Mouse (Mus musculus) liver, embryonic 14.5 days (tissue): Measurements from ENCODE around the gene Pnpla1. TPM values are rescaled to one million over a fixed set of nuclear protein-coding genes. Genes with fewer than 3 reads are reported as not detected.

Experiments used
- ATAC-seq: fragments of 200-750 bp; cut with Nextera tagmentation; 2 replicates; pipeline ENCODE4 v1.8.0; 2017; ENCODE audit warnings: moderate number of reproducible peaks, mild to moderate bottlenecking, moderate library complexity; ENCODE audit not compliant: insufficient read depth
- DNase-seq, 3 experiments: peaks; one replicate each; pipeline ENCODE4 v3.0.0-alpha.2; 2012 to 2013; ENCODE audit warnings: low read depth in 3 of 3, low spot score in 3 of 3
- H3K27ac ChIP-seq: fragments of 300-500 bp; sonication (generic); 2 replicates; pipeline ENCODE4 v1.5.1; 2014; ENCODE audit warnings: moderate library complexity, mild to moderate bottlenecking, control low read depth, inconsistent platforms
- H3K27me3 ChIP-seq: fragments of 300-500 bp; sonication (generic); 2 replicates; pipeline ENCODE4 v1.6.1; 2014; ENCODE audit warnings: mild to moderate bottlenecking, low read length, moderate library complexity; ENCODE audit not compliant: control insufficient read depth, insufficient read depth
- H3K36me3 ChIP-seq: fragments of 300-500 bp; sonication (generic); replicated peaks from 2 replicates; pipeline ENCODE4 v1.6.1; 2014; ENCODE audit warnings: low read depth; ENCODE audit not compliant: control insufficient read depth, insufficient read depth
- H3K4me1 ChIP-seq, 2 experiments: fragments of 200-500 bp in 1 of 2; fragments of 300-500 bp in 1 of 2; sonication (generic) in 1 of 2; replicated peaks; 2 replicates each; pipeline ENCODE4 v1.6.1; 2012 to 2014; ENCODE audit warnings: antibody characterized with exemption in 1 of 2, inconsistent platforms in 1 of 2, low read length in 1 of 2; ENCODE audit not compliant: control insufficient read depth in 2 of 2, insufficient read depth in 2 of 2
- H3K4me2 ChIP-seq: fragments of 300-500 bp; sonication (generic); 2 replicates; pipeline ENCODE4 v1.6.1; 2014; ENCODE audit warnings: low read depth, mild to moderate bottlenecking, control low read depth, moderate library complexity
- H3K4me3 ChIP-seq, 2 experiments: fragments of 200-500 bp in 1 of 2; fragments of 300-500 bp in 1 of 2; sonication (generic) in 1 of 2; 2 replicates each; pipeline ENCODE4 v1.5.1; 2012 to 2014; ENCODE audit warnings: low read depth in 2 of 2, low read length in 2 of 2, mild to moderate bottlenecking in 2 of 2, control low read depth in 1 of 2, inconsistent platforms in 1 of 2, moderate library complexity in 1 of 2; ENCODE audit not compliant: insufficient read depth in 1 of 2
- H3K9ac ChIP-seq: fragments of 300-500 bp; sonication (generic); replicated peaks from 2 replicates; pipeline ENCODE4 v1.6.1; 2014; ENCODE audit warnings: mild to moderate bottlenecking, control low read depth, moderate library complexity
- H3K9me3 ChIP-seq: fragments of 300-500 bp; sonication (generic); 2 replicates; pipeline ENCODE4 v1.6.1; 2016; ENCODE audit warnings: low read length, mixed read lengths; ENCODE audit not compliant: control insufficient read depth
- CTCF ChIP-seq: IDR thresholded peaks from 2 replicates; pipeline ENCODE4 v1.5.1; 2016; ENCODE audit warnings: antibody characterized with exemption, low read depth, control low read depth
- EP300 ChIP-seq: IDR thresholded peaks from 2 replicates; pipeline ENCODE4 v1.6.1; 2016; ENCODE audit warnings: antibody characterized with exemption, low read depth
- WGBS: fragments of 180-500 bp; shearing (Covaris S2); extraction: QIAGEN DNeasy Blood & Tissue Kit; methylation state at CpG from one replicate; pipeline ENCODE4 v1.1.7; 2014; ENCODE audit not compliant: insufficient replicate concordance; 5-methylcytosine and 5-hydroxymethylcytosine counted together
- polyA plus RNA-seq, 2 experiments: library from polyadenylated mRNA; depleted of rRNA in 1 of 2; stranded (reverse) in 1 of 2; unstranded in 1 of 2; fragments of >200 nt; fragmentation: Nextera tagmentation in 1 of 2; extraction: Ambion mirVana in 1 of 2; gene quantifications; 2 replicates each; pipeline versions ENCODE4 v1.2.1 to v1.2.3; 2012 to 2014

The Pnpla1 gene
- polyA plus RNA-seq, 2 experiments: 0.01 to 0.04 TPM

DNA sequence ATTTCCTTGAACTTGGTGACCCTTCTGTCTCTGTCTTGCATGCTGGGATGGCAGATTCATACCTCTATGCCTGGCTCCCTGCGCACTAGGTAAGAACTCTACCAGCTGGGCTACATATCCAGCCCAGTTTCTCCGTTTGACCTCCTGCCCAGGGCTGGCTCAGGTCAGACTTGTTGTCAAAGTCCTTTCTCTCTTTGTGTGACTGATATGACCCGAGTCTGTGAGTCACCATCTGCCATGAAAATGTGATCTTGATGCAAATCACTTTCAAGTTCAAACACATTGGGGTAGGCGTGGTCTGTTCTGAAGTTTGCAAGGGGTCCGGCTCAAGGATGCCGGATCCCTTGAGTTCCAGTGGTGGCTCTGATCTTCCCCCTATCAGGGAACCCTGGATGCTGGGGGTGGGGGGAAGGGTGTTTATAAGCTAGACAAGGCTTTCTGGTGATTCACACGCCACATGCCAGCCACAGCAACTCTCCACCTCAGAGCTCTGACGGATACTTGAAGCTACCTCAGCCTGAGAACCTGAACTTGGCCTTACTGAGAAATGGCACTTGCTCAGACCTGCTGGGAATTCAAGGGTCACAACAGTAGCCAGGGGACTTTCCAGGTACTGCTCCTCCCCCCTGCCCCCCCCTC, 66.9 kb downstream of the Pnpla1 start:
- no peaks in the 10 kb centered on the region for H3K27me3 ChIP-seq
- no peaks in the 10 kb centered on the region for H3K9me3 ChIP-seq
- ATAC-seq (no peak), DNase-seq (no peak)
- no peak overlapping the region for H3K4me3 ChIP-seq
- no peak overlapping the region for H3K27ac ChIP-seq
- no peaks in the 10 kb centered on the region for H3K36me3 ChIP-seq
- no peak overlapping the region for H3K9ac ChIP-seq
- 74% methylated on average over 8 of the region's 8 CpGs for WGBS
- H3K4me1 ChIP-seq: peaks cover 9 to 23% of the 10 kb centered on the region in 2 experiments
- H3K4me2 ChIP-seq: no peak overlapping the region
- no peak for TF ChIP-seq CTCF
- TF ChIP-seq EP300: no peak

GRCm38 (mm10) chr17:28926380-28926779, 68.2 kb downstream of the Pnpla1 start:
- Histone ChIP-seq H3K36me3 (no peaks in the 10 kb centered on the region), H3K27me3 (no peaks in the 10 kb centered on the region), H3K9ac (no peak overlapping the region), H3K9me3 (no peaks in the 10 kb centered on the region), H3K4me1 (peaks cover 20 to 33% of the 10 kb centered on the region in 2 experiments), H3K4me3 (no peak overlapping the region), H3K27ac (no peak overlapping the region), H3K4me2 (no peak overlapping the region)
- ATAC-seq (no peak), DNase-seq (peak; percentile 52 to 64 (median 55))
- 9% methylated on average over 13 of the region's 13 CpGs for WGBS
- TF ChIP-seq EP300 (no peak), CTCF (peak; percentile 95)

- no peaks in the 10 kb centered on the region for H3K9me3 ChIP-seq
- H3K4me3 ChIP-seq: no peak overlapping the region
- no peak overlapping the region for H3K9ac ChIP-seq
- peak overlapping the region; percentile 18; the same call in 1 of the 2 replicates for H3K4me2 ChIP-seq
- ATAC-seq (no peak), DNase-seq (peak; percentile 63 to 72 (median 65))
- peaks cover 26 to 39% of the 10 kb centered on the region in 2 experiments for H3K4me1 ChIP-seq
- 33% methylated on average over 15 of the region's 15 CpGs for WGBS
- peak overlapping the region; percentile 52 for H3K27ac ChIP-seq
- no peaks in the 10 kb centered on the region for H3K36me3 ChIP-seq
- TF ChIP-seq EP300 (no peak), CTCF (peak; percentile 97)
- H3K27me3 ChIP-seq: no peaks in the 10 kb centered on the region
Measured at GRCm38 (mm10) chr17:28926866-28927635, 68.8 kb downstream of the Pnpla1 start.

GRCm38 (mm10) chr17:28928004-28928403, 69.8 kb downstream of the Pnpla1 start:
- ATAC-seq (no peak), DNase-seq (no peak)
- Histone ChIP-seq H3K4me1 (peaks cover 26 to 38% of the 10 kb centered on the region in 2 experiments), H3K9ac (no peak overlapping the region), H3K36me3 (no peaks in the 10 kb centered on the region), H3K27me3 (no peaks in the 10 kb centered on the region), H3K27ac (peak overlapping the region; percentile 23; the same call in 1 of the 2 replicates), H3K4me3 (no peak overlapping the region), H3K9me3 (no peaks in the 10 kb centered on the region), H3K4me2 (no peak overlapping the region)
- 72% methylated on average over 9 of the region's 9 CpGs for WGBS
- TF ChIP-seq EP300: no peak
- TF ChIP-seq CTCF: no peak

DNA sequence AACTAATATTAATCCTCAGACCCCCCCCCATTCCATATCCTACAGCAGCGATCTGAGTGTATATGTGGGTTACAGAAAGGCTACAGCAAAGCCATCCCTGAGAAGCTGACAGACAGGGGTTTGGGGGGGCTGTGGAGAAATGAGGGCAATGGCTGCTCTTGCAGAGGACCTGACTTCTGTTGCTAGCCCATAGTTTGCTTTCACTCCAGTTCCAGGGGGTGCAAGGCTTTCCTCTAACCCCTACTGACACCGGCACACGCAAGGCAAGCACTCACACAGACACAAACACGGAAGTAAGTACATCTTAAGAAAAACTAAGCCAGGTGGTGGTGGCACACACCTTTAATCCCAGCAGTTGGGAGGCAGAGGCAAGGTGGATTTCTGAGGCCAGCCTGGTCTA, 71.2 kb downstream of the Pnpla1 start:
- WGBS: 85% methylated on average over 4 of the region's 4 CpGs
- ATAC-seq (no peak), DNase-seq (no peak)
- Histone ChIP-seq H3K9ac (peak overlapping the region; percentile 94), H3K27me3 (no peaks in the 10 kb centered on the region), H3K4me3 (no peak overlapping the region), H3K9me3 (no peaks in the 10 kb centered on the region), H3K36me3 (no peaks in the 10 kb centered on the region), H3K27ac (peak overlapping the region; percentile 100), H3K4me2 (no peak overlapping the region), H3K4me1 (peaks cover 26 to 38% of the 10 kb centered on the region in 2 experiments)
- TF ChIP-seq EP300 (no peak), CTCF (no peak)
